Mouse (Mus musculus) limb, embryonic 14.5 days (tissue): ENCODE results near the gene Kif9. TPM values are rescaled to one million over a fixed set of nuclear protein-coding genes. Genes with fewer than 3 reads are reported as not detected.
A peak's percentile ranks its signal among the peaks of the same experiment; 100 is the strongest.

Experiments used
- ATAC-seq: fragments of 200-750 bp; cut with Nextera tagmentation; 2 replicates; pipeline ENCODE4 v1.8.0; 2017; ENCODE audit warnings: low read depth, moderate number of reproducible peaks, moderate TSS enrichment; ENCODE audit not compliant: low FRiP score
- DNase-seq: peaks from one replicate; pipeline ENCODE4 v3.0.0-alpha.2; 2015; ENCODE audit warnings: low spot score
- H3K27ac ChIP-seq: fragments of 300-500 bp; sonication (generic); replicated peaks from 2 replicates; pipeline ENCODE4 v1.5.1; 2014; ENCODE audit warnings: low read depth, mild to moderate bottlenecking, low read length, moderate library complexity, mixed read lengths
- H3K27me3 ChIP-seq: fragments of 300-500 bp; sonication (generic); 2 replicates; pipeline ENCODE4 v1.6.1; 2014; ENCODE audit warnings: low read length, mixed read lengths; ENCODE audit not compliant: control insufficient read depth, insufficient read depth
- H3K36me3 ChIP-seq: fragments of 300-500 bp; sonication (generic); 2 replicates; pipeline ENCODE4 v1.6.1; 2014; ENCODE audit warnings: mild to moderate bottlenecking, low read length, moderate library complexity, mixed read lengths; ENCODE audit not compliant: control insufficient read depth, insufficient read depth
- H3K4me1 ChIP-seq: fragments of 300-500 bp; sonication (generic); 2 replicates; pipeline ENCODE4 v1.6.1; 2014; ENCODE audit warnings: antibody characterized with exemption, low read length, mixed read lengths; ENCODE audit not compliant: control insufficient read depth, insufficient read depth
- H3K4me2 ChIP-seq: fragments of 300-500 bp; sonication (generic); replicated peaks from 2 replicates; pipeline ENCODE4 v1.6.1; 2014; ENCODE audit warnings: low read depth, mild to moderate bottlenecking, low read length, moderate library complexity; ENCODE audit not compliant: severe bottlenecking
- H3K4me3 ChIP-seq: fragments of 300-500 bp; sonication (generic); replicated peaks from 2 replicates; pipeline ENCODE4 v1.5.1; 2014; ENCODE audit warnings: low read length
- H3K9ac ChIP-seq: fragments of 300-500 bp; sonication (generic); 2 replicates; pipeline ENCODE4 v1.6.1; 2014; ENCODE audit warnings: mild to moderate bottlenecking, low read depth, low read length, moderate library complexity; ENCODE audit not compliant: severe bottlenecking
- H3K9me3 ChIP-seq: fragments of 300-500 bp; sonication (generic); 2 replicates; pipeline ENCODE4 v1.6.1; 2016; ENCODE audit warnings: low read length; ENCODE audit not compliant: control insufficient read depth
- POLR2A ChIP-seq: fragments of 200-500 bp; IDR thresholded peaks from 2 replicates; pipeline ENCODE4 v1.8.0; 2012; ENCODE audit warnings: inconsistent platforms, mild to moderate bottlenecking, moderate library complexity, borderline replicate concordance; ENCODE audit not compliant: insufficient read depth, insufficient read length; ENCODE audit errors: extremely low read depth
- WGBS: fragments of 180-500 bp; shearing (Covaris S2); extraction: QIAGEN DNeasy Blood & Tissue Kit; methylation state at CpG from one replicate; pipeline ENCODE4 v1.1.7; 2014; 5-methylcytosine and 5-hydroxymethylcytosine counted together
- polyA plus RNA-seq, 2 experiments: library from polyadenylated mRNA; depleted of rRNA in 1 of 2; stranded (reverse) in 1 of 2; unstranded in 1 of 2; fragments of >200 nt; fragmentation: Nextera tagmentation in 1 of 2; extraction: Ambion mirVana in 1 of 2; gene quantifications; 2 replicates each; pipeline versions ENCODE4 v1.2.1 to v1.2.3; 2012 to 2014

Gene Kif9
- polyA plus RNA-seq, 2 experiments, result 0.77 to 0.94 TPM

DNA sequence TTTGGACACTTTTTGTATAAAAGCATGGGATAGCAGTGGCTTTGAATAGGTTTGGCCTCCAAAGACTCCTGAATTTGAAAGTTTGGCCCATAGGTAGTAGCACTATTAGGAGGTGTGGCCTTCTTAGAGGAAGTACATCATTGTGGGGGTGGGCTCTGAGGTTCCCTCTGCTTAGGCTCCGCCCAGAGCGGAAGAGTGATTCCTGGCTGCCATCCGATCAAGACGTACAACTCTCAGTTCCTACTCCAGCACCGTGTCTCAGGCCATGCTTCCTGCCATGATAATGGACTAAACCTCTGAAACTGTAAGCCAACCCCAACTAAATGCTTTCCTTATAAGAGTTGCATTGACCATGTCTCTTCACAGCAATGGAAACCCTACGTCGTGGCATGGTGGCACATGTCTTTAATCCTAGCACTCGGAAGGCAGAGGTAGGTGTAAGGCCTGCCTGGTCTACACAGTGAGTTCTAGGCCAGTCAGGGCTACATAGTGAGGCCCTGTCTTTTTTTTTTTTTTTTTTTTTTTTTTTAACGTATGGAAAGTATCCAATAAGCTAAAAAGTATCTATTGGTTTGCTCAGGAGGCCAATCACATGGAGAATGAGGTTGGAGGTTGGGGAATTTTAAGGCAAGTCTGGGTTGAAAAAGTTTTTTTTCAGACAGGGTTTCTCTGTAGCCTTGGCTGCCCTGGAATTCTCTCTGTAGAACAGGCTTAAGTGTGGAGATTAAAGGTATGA is 52.4 kb downstream of the Kif9 start:
- Histone ChIP-seq H3K9ac (no peak overlapping the region), H3K4me1 (peaks cover 5% of the 10 kb centered on the region), H3K4me2 (no peak overlapping the region), H3K9me3 (no peaks in the 10 kb centered on the region), H3K27me3 (no peaks in the 10 kb centered on the region), H3K36me3 (no peaks in the 10 kb centered on the region), H3K4me3 (no peak overlapping the region), H3K27ac (no peak overlapping the region)
- DNase-seq, result no peak
- no peak for ATAC-seq
- TF ChIP-seq POLR2A, result no peak
- 53% methylated on average over 9 of the region's 9 CpGs for WGBS

DNA sequence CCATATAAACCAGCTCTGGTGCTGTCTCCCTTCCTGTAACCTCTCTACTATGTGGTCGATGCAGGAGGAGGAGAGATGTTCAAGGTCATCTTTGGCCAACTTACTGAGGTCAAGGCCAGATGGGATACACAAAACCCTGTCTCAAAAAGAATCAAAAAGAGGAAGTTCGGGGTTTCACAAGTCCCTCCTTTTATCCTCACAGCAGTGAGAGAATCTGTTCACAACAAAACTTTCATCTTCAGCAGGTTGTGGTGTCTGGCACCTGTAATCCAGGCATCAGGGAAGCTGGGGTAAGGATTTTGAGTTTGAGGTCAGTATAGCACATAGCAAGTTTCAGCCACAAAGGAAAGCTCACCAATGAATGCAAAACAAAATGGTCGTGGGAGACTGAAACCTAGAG is 53.9 kb downstream of the Kif9 start:
- DNase-seq, result no peak
- no peak for ATAC-seq

DNA sequence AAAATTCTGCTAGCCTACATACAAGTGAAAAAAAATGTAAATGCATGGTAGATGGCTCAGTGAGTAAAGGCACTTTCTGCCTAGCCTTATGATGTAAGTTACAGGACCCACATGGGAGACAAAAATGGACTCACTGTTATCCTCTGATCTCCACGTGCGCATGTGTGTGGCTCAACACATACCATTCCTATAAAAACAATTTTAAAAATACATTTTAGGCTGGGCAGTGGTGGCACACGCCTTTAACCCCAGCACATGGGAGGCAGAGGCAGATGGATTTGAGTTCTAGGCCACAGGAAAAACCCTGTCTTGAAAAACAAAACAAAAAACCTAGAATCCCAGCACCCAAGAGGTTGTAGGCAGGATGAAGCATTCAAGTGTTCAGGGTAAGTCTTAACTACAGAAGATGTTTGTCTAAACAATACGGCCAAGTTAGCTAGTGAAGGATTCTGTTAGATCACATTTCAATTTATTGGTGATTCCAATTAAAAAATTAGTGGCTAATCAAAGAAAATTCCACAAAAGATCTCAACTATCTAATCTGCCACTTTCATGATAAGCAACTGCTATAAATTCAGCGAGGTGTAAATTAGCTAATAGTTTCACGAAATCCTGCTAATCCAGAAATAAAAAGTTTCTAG is 54.5 kb downstream of the Kif9 start:
- ATAC-seq (no peak), DNase-seq (no peak)
- Histone ChIP-seq H3K27ac (peak overlapping the region; percentile 100), H3K9me3 (no peaks in the 10 kb centered on the region), H3K4me3 (peak overlapping the region; percentile 98), H3K27me3 (no peaks in the 10 kb centered on the region), H3K4me1 (peaks cover 19% of the 10 kb centered on the region), H3K9ac (peak overlapping the region; percentile 99; the same call in 1 of the 2 replicates), H3K4me2 (peak overlapping the region; percentile 43), H3K36me3 (no peaks in the 10 kb centered on the region)
- WGBS, result 21% methylated on average over 6 of the region's 6 CpGs
- no peak for TF ChIP-seq POLR2A

More for the DNA sequence above, 53.9 kb downstream of the Kif9 start:
- no peaks in the 10 kb centered on the region for H3K9me3 ChIP-seq
- no peak overlapping the region for H3K27ac ChIP-seq
- WGBS, result 75% methylated on average over 3 of the region's 3 CpGs
- H3K4me2 ChIP-seq, result no peak overlapping the region
- TF ChIP-seq POLR2A, result no peak
- no peak overlapping the region for H3K4me3 ChIP-seq
- H3K36me3 ChIP-seq, result no peaks in the 10 kb centered on the region
- peaks cover 19% of the 10 kb centered on the region for H3K4me1 ChIP-seq
- H3K27me3 ChIP-seq, result no peaks in the 10 kb centered on the region
- no peak overlapping the region for H3K9ac ChIP-seq

DNA sequence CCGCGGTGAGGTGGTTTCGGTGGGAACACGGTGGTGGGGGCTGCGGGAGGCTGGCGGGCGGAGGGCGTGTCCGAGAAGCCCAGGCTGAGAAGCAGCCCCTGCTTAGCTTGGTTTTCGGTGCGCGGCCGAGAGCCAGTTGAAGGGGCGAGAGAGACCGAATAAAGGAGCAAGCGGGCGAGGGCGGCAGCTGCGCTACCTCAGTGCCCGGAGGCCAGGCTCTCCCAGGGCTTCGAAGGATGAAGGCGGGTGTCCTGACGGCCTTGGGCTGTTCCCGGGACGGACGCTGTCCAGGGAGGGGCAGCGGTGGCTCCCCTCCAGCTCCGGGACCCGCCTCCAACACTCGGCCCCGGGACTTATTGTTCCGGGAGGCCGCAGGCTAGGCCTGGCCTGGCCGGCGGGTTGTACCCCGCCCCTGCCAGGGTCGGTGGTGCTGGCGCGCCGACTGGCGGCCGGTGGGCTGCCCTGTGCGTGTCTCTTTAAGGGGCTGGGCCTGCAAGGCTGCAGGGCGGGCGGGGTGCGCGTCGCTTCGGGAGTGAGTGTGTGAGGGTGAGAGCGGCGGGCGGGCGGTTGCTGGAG is 55.2 kb downstream of the Kif9 start:
- H3K4me2 ChIP-seq, result peak overlapping the region; percentile 43
- TF ChIP-seq POLR2A, result peak; percentile 77; the same call in 1 of the 2 replicates
- H3K36me3 ChIP-seq, result no peaks in the 10 kb centered on the region
- no peaks in the 10 kb centered on the region for H3K9me3 ChIP-seq
- H3K27ac ChIP-seq, result peak overlapping the region; percentile 100
- H3K4me1 ChIP-seq, result peaks cover 19% of the 10 kb centered on the region
- under 1% methylated on average over 31 of the region's 53 CpGs for WGBS
- DNase-seq (peak; percentile 94), ATAC-seq (peak; percentile 98)
- peak overlapping the region; percentile 99 for H3K9ac ChIP-seq
- H3K4me3 ChIP-seq, result peak overlapping the region; percentile 98
- H3K27me3 ChIP-seq, result no peaks in the 10 kb centered on the region

DNA sequence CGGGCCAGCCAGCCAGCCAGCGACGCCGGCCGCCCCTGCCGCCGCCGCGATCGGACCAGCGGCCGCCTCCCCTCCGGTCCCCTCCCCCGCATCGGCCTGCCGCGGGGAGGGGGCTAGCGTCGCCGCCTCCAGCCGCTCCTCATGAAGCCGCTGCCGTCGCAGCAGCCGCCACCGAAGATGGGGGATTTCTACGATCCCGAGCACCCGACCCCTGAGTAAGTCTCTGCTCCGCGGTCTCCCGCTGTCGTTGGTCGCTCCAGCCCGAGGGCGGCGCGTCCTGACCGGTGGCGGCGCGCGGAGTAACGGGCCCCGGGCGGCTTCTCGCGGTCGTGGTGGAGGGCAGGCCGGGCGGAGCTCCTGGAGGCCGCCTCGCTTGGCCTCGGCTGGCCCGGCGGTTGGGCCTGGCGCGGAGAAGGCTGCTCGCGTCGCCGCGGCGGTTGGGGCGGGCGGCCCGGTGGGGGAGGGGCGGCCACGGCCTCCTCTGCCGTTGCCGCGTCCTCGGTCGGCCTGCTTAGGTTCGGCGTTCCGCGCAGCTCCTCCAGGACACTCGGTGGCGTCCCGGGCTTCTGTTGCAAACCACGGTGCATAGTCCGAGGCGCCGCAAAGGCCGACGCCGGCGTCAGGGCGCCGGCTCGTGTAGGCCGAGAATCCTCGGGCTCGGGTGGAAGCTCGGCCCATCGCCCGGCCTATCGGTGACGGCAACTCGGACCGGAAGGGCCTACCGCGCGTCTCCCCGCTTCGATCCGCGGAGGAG is 56.0 kb downstream of the Kif9 start, which contains the start of gene Setd2:
Gene Setd2, plus strand, starts transcription at position 60 of the 754 bp plus-strand sequence.
- peak; percentile 36 for ATAC-seq
- H3K9ac ChIP-seq, result peak within 1 kb of the TSS; percentile 99
- H3K4me1 ChIP-seq, result peaks cover 19% of the 10 kb centered on the region
- peak within 1 kb of the TSS; percentile 100 for H3K27ac ChIP-seq
- H3K4me2 ChIP-seq, result peak within 1 kb of the TSS; percentile 66
- no peak for TF ChIP-seq POLR2A
- DNase-seq, result peak; percentile 30
- WGBS, result 2% methylated on average over 40 of the region's 109 CpGs
- H3K36me3 ChIP-seq, result 0 out of 2 replicates have a peak, but pooled peaks cover 1% of the 10 kb centered on the region
- no peaks in the 10 kb centered on the region for H3K9me3 ChIP-seq
- H3K27me3 ChIP-seq, result no peaks in the 10 kb centered on the region
- peak within 1 kb of the TSS; percentile 98 for H3K4me3 ChIP-seq
